Mouse (Mus musculus) embryonic facial prominence, embryonic 15.5 days (tissue): ENCODE results near the gene Pex7. TPM values are rescaled to one million over a fixed set of nuclear protein-coding genes. Genes with fewer than 3 reads are reported as not detected.
A peak's percentile ranks its signal among the peaks of the same experiment; 100 is the strongest.

Source experiments
- ATAC-seq: fragments of 200-750 bp; cut with Nextera tagmentation; 2 replicates; pipeline ENCODE4 v1.8.0; 2017; ENCODE audit warnings: low read depth, moderate TSS enrichment; ENCODE audit not compliant: insufficient number of reproducible peaks, low FRiP score, low TSS enrichment
- H3K27ac ChIP-seq: fragments of 300-500 bp; sonication (generic); replicated peaks from 2 replicates; pipeline ENCODE4 v1.5.1; 2015; ENCODE audit warnings: mild to moderate bottlenecking, inconsistent platforms
- H3K27me3 ChIP-seq: fragments of 300-500 bp; sonication (generic); 2 replicates; pipeline ENCODE4 v1.6.1; 2015; ENCODE audit warnings: inconsistent platforms
- H3K36me3 ChIP-seq: fragments of 300-500 bp; sonication (generic); 2 replicates; pipeline ENCODE4 v1.6.1; 2015; ENCODE audit warnings: mild to moderate bottlenecking, inconsistent platforms
- H3K4me1 ChIP-seq: fragments of 300-500 bp; sonication (generic); 2 replicates; pipeline ENCODE4 v1.6.1; 2015; ENCODE audit warnings: inconsistent platforms
- H3K4me2 ChIP-seq: fragments of 300-500 bp; sonication (generic); replicated peaks from 2 replicates; pipeline ENCODE4 v1.6.1; 2015; ENCODE audit warnings: mild to moderate bottlenecking, inconsistent platforms
- H3K4me3 ChIP-seq: fragments of 300-500 bp; sonication (generic); replicated peaks from 2 replicates; pipeline ENCODE4 v1.5.1; 2015; ENCODE audit warnings: mild to moderate bottlenecking, inconsistent platforms
- H3K9ac ChIP-seq: fragments of 300-500 bp; sonication (generic); 2 replicates; pipeline ENCODE4 v1.6.1; 2015; ENCODE audit warnings: inconsistent platforms
- H3K9me3 ChIP-seq: fragments of 300-500 bp; sonication (generic); replicated peaks from 2 replicates; pipeline ENCODE4 v1.6.1; 2016; ENCODE audit warnings: inconsistent platforms
- WGBS: fragments of 180-500 bp; shearing (Covaris S2); methylation state at CpG from one replicate; pipeline ENCODE4 v1.1.7; 2015; 5-methylcytosine and 5-hydroxymethylcytosine counted together
- polyA plus RNA-seq: library from polyadenylated mRNA; unstranded; fragments of >200 nt; fragmentation: Nextera tagmentation; extraction: Ambion mirVana; gene quantifications from 2 replicates; pipeline ENCODE4 v1.2.1, GENCODE M21; 2015

Gene Pex7
- polyA plus RNA-seq, result 30.3 TPM in 2 replicates

- Histone ChIP-seq H3K4me3 (peak within 1 kb of the TSS; percentile 63), H3K9ac (peak within 1 kb of the TSS; percentile 69), H3K27me3 (0 out of 2 replicates have a peak, but pooled peaks cover 3% of the 10 kb centered on the region), H3K9me3 (no peaks in the 10 kb centered on the region), H3K4me1 (no peaks in the 10 kb centered on the region), H3K36me3 (no peaks in the 10 kb centered on the region), H3K4me2 (peak within 1 kb of the TSS; percentile 28), H3K27ac (peak within 1 kb of the TSS; percentile 97)
- peak; percentile 96 for ATAC-seq
- WGBS, result under 1% methylated on average over 60 of the region's 60 CpGs
Measured at GRCm38 (mm10) chr10:19907246-19907804, at the start of gene Pex7. Gene Pex7, minus strand, starts transcription at chr10:19907689.

DNA sequence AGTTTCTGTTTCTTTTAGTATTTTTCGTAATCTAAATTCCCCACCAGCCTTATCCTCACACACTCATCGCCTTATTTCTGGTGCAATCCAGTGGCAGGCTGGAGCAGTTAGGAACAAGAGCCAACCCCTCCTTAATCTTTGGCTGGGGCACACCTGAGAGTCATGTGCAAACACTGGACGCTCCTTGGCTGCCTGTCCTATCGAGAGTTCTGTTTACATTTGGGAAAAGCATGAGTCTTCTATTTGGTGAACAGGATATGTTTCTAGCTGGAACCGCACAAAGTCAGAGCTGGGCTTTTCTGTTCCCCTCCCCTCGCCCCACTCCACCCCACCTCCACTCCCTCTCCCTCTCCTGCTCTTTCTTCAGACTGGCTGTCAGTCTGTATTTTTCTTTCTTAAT, 49.3 kb upstream of the Pex7 start:
- peak; percentile 45; the same call in 1 of the 2 replicates for ATAC-seq
- 39% methylated on average over 6 of the region's 6 CpGs for WGBS
- Histone ChIP-seq H3K36me3 (no peaks in the 10 kb centered on the region), H3K4me2 (no peak overlapping the region), H3K27ac (no peak overlapping the region), H3K9ac (no peak overlapping the region), H3K4me3 (no peak overlapping the region), H3K9me3 (no peaks in the 10 kb centered on the region), H3K27me3 (no peaks in the 10 kb centered on the region), H3K4me1 (no peaks in the 10 kb centered on the region)

DNA sequence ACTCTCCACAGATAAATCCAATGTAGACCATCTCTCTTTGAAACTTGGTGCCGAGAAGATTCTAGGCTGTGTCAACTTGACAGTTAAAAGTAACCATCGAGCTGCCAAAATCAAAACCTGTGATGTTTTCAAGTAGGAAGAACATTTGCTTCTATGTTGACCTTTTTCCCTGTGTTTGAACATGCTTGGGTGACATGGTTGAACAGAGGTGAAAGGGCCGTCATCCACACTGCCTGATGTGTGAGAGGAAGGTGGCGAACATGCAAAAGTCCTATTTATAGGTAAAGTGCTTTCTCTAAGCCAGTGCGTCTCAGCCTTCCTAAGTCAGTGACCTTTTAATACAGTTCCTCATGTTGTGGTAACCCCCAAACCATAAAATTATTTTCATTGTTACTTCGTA, 48.3 kb upstream of the Pex7 start:
- Histone ChIP-seq H3K4me1 (no peaks in the 10 kb centered on the region), H3K9me3 (no peaks in the 10 kb centered on the region), H3K4me2 (no peak overlapping the region), H3K4me3 (no peak overlapping the region), H3K9ac (no peak overlapping the region), H3K36me3 (no peaks in the 10 kb centered on the region), H3K27ac (no peak overlapping the region), H3K27me3 (no peaks in the 10 kb centered on the region)
- 85% methylated on average over 6 of the region's 6 CpGs for WGBS
- ATAC-seq, result no peak

GRCm38 (mm10) chr10:19954572-19954971, 47.1 kb upstream of the Pex7 start:
- WGBS, result 72% methylated on average over 3 of the region's 3 CpGs
- H3K36me3 ChIP-seq, result no peaks in the 10 kb centered on the region

GRCm38 (mm10) chr10:19953032-19953761, 45.7 kb upstream of the Pex7 start:
- Histone ChIP-seq H3K36me3 (no peaks in the 10 kb centered on the region), H3K4me1 (no peaks in the 10 kb centered on the region), H3K4me2 (no peak overlapping the region), H3K27me3 (no peaks in the 10 kb centered on the region), H3K9ac (no peak overlapping the region), H3K4me3 (no peak overlapping the region), H3K9me3 (no peaks in the 10 kb centered on the region), H3K27ac (no peak overlapping the region)
- WGBS, result 74% methylated on average over 11 of the region's 11 CpGs
- ATAC-seq, result no peak

More at GRCm38 (mm10) chr10:19954572-19954971, 47.1 kb upstream of the Pex7 start:
- Histone ChIP-seq H3K27me3 (no peaks in the 10 kb centered on the region), H3K4me1 (no peaks in the 10 kb centered on the region), H3K4me3 (no peak overlapping the region), H3K9ac (no peak overlapping the region), H3K9me3 (no peaks in the 10 kb centered on the region), H3K27ac (no peak overlapping the region), H3K4me2 (no peak overlapping the region)
- ATAC-seq, result no peak

- H3K9me3 ChIP-seq, result no peaks in the 10 kb centered on the region
- H3K27ac ChIP-seq, result no peak overlapping the region
- no peaks in the 10 kb centered on the region for H3K27me3 ChIP-seq
- no peak overlapping the region for H3K9ac ChIP-seq
- 59% methylated on average over 4 of the region's 4 CpGs for WGBS
- no peaks in the 10 kb centered on the region for H3K36me3 ChIP-seq
- H3K4me1 ChIP-seq, result no peaks in the 10 kb centered on the region
- H3K4me2 ChIP-seq, result no peak overlapping the region
- ATAC-seq, result no peak
- H3K4me3 ChIP-seq, result no peak overlapping the region
Measured at GRCm38 (mm10) chr10:19949106-19949505, 41.6 kb upstream of the Pex7 start.

GRCm38 (mm10) chr10:19948381-19948780, 40.9 kb upstream of the Pex7 start:
- Histone ChIP-seq H3K4me1 (no peaks in the 10 kb centered on the region), H3K27me3 (no peaks in the 10 kb centered on the region), H3K9ac (no peak overlapping the region), H3K36me3 (no peaks in the 10 kb centered on the region), H3K4me2 (no peak overlapping the region), H3K4me3 (no peak overlapping the region), H3K9me3 (no peaks in the 10 kb centered on the region), H3K27ac (no peak overlapping the region)
- ATAC-seq, result no peak
- WGBS, result 92% methylated on average over 11 of the region's 11 CpGs

DNA sequence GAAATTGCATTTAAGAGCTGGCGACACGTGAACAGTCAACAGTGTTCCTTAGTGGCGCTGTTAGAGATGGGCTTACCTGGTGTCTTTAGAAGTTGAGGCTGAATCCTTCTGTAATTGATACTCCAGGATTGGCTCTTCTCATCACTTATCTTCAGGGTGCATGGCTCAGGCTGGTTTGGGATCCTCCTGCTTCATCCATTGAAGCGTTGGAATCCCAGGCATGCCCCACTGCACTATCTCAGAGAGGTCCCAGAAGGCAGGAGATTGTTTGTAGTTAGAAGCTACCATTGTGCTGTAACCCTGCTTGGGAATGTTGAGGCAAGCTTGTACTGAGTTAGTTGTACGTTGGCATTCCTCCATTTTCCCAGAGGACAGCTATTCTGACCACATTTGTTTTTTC, 40.4 kb upstream of the Pex7 start:
- WGBS, result 85% methylated on average over 5 of the region's 5 CpGs
- no peaks in the 10 kb centered on the region for H3K36me3 ChIP-seq
- H3K9ac ChIP-seq, result no peak overlapping the region
- no peak overlapping the region for H3K4me3 ChIP-seq
- no peaks in the 10 kb centered on the region for H3K9me3 ChIP-seq
- no peaks in the 10 kb centered on the region for H3K4me1 ChIP-seq
- H3K27me3 ChIP-seq, result no peaks in the 10 kb centered on the region
- H3K27ac ChIP-seq, result no peak overlapping the region
- no peak overlapping the region for H3K4me2 ChIP-seq
- ATAC-seq, result no peak

- no peaks in the 10 kb centered on the region for H3K4me1 ChIP-seq
- H3K4me2 ChIP-seq, result no peak overlapping the region
- H3K36me3 ChIP-seq, result no peaks in the 10 kb centered on the region
- H3K9ac ChIP-seq, result no peak overlapping the region
- H3K4me3 ChIP-seq, result no peak overlapping the region
- no peaks in the 10 kb centered on the region for H3K9me3 ChIP-seq
- H3K27ac ChIP-seq, result no peak overlapping the region
- no peaks in the 10 kb centered on the region for H3K27me3 ChIP-seq
- no peak for ATAC-seq
- WGBS, result 87% methylated on average over 10 of the region's 10 CpGs
Measured at GRCm38 (mm10) chr10:19947441-19947840, 40.0 kb upstream of the Pex7 start.

GRCm38 (mm10) chr10:19946644-19947043, 39.2 kb upstream of the Pex7 start:
- Histone ChIP-seq H3K4me3 (no peak overlapping the region), H3K9ac (no peak overlapping the region), H3K4me1 (no peaks in the 10 kb centered on the region), H3K27ac (no peak overlapping the region), H3K27me3 (no peaks in the 10 kb centered on the region), H3K9me3 (no peaks in the 10 kb centered on the region), H3K4me2 (no peak overlapping the region), H3K36me3 (no peaks in the 10 kb centered on the region)
- no peak for ATAC-seq
- WGBS, result 89% methylated on average over 6 of the region's 6 CpGs

DNA sequence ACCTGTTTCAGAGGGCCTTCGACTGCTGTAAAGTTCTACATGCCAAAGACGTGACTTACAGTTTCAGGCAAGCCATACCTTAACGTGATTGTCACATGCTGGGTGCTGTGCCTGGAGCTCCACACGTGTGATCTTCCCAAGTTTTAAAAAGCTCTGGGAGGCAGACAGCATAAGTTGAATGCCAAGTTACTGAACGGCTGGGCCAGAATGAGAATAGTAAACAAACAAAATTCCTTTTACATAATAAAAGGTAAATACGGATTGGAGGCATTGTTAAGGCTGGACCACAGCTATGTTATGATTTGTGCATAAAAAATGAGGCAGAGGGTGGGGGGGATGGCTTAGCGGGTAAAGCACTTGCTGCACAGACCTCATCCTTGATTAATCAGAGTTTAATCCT, 38.2 kb upstream of the Pex7 start:
- Histone ChIP-seq H3K4me1 (no peaks in the 10 kb centered on the region), H3K36me3 (no peaks in the 10 kb centered on the region), H3K4me2 (no peak overlapping the region), H3K27me3 (no peaks in the 10 kb centered on the region), H3K9me3 (no peaks in the 10 kb centered on the region), H3K9ac (no peak overlapping the region), H3K4me3 (no peak overlapping the region), H3K27ac (no peak overlapping the region)
- 66% methylated on average over 7 of the region's 7 CpGs for WGBS
- ATAC-seq, result no peak

DNA sequence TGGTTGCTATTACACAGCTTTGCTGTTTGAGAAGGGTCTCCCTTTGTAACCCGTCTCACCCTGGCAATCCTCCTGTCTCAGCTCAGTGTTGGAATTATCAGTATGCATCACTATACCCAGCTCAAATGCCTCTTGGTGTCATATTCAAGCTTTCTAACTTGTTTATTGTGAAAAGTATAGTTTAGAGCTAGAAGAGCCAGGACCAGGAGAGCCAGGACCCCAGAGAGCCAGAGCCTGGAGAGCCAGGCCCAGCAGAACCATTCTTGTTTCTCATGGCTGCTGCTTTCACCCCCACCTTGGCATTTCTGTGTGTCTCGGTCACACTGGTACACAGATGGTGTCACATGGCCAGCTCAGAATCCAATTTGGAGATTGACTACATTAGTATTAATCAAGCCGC, 35.1 kb upstream of the Pex7 start:
- Histone ChIP-seq H3K4me1 (no peaks in the 10 kb centered on the region), H3K4me2 (no peak overlapping the region), H3K36me3 (no peaks in the 10 kb centered on the region), H3K27me3 (no peaks in the 10 kb centered on the region), H3K27ac (no peak overlapping the region), H3K4me3 (no peak overlapping the region), H3K9me3 (no peaks in the 10 kb centered on the region), H3K9ac (no peak overlapping the region)
- no peak for ATAC-seq
- WGBS, result 97% methylated on average over 3 of the region's 3 CpGs
